Mouse (Mus musculus) intestine, embryonic 15.5 days (tissue): ENCODE data around the gene Ift52. TPM values are rescaled to one million over a fixed set of nuclear protein-coding genes. Genes with fewer than 3 reads are reported as not detected.

ENCODE experiments used
- ATAC-seq: fragments of 200-750 bp; cut with Nextera tagmentation; 2 replicates; pipeline ENCODE4 v1.8.0; 2017; ENCODE audit warnings: moderate TSS enrichment, moderate library complexity
- H3K27ac ChIP-seq: fragments of 300-500 bp; sonication (generic); 2 replicates; pipeline ENCODE4 v1.5.1; 2015; ENCODE audit warnings: mild to moderate bottlenecking, inconsistent platforms
- H3K27me3 ChIP-seq: fragments of 300-500 bp; sonication (generic); replicated peaks from 2 replicates; pipeline ENCODE4 v1.6.1; 2015; ENCODE audit warnings: inconsistent platforms
- H3K36me3 ChIP-seq: fragments of 300-500 bp; sonication (generic); 2 replicates; pipeline ENCODE4 v1.6.1; 2015; ENCODE audit warnings: inconsistent platforms
- H3K4me1 ChIP-seq: fragments of 300-500 bp; sonication (generic); replicated peaks from 2 replicates; pipeline ENCODE4 v1.6.1; 2015; ENCODE audit warnings: inconsistent platforms
- H3K4me2 ChIP-seq: fragments of 300-500 bp; sonication (generic); replicated peaks from 2 replicates; pipeline ENCODE4 v1.6.1; 2015; ENCODE audit warnings: mild to moderate bottlenecking, inconsistent platforms
- H3K4me3 ChIP-seq: fragments of 300-500 bp; sonication (generic); replicated peaks from 2 replicates; pipeline ENCODE4 v1.5.1; 2015; ENCODE audit warnings: inconsistent platforms
- H3K9ac ChIP-seq: fragments of 300-500 bp; sonication (generic); 2 replicates; pipeline ENCODE4 v1.6.1; 2015; ENCODE audit warnings: inconsistent platforms
- H3K9me3 ChIP-seq: fragments of 300-500 bp; sonication (generic); 2 replicates; pipeline ENCODE4 v1.6.1; 2016; ENCODE audit warnings: inconsistent platforms
- WGBS: fragments of 180-500 bp; shearing (Covaris S2); methylation state at CpG from one replicate; pipeline ENCODE4 v1.1.7; 2015; 5-methylcytosine and 5-hydroxymethylcytosine counted together
- polyA plus RNA-seq: library from polyadenylated mRNA; unstranded; fragments of >200 nt; fragmentation: Nextera tagmentation; extraction: Ambion mirVana; gene quantifications from 2 replicates; pipeline ENCODE4 v1.2.1, GENCODE M21; 2015

The Ift52 gene
- polyA plus RNA-seq, result 44.0 and 47.7 TPM in 2 replicates

DNA sequence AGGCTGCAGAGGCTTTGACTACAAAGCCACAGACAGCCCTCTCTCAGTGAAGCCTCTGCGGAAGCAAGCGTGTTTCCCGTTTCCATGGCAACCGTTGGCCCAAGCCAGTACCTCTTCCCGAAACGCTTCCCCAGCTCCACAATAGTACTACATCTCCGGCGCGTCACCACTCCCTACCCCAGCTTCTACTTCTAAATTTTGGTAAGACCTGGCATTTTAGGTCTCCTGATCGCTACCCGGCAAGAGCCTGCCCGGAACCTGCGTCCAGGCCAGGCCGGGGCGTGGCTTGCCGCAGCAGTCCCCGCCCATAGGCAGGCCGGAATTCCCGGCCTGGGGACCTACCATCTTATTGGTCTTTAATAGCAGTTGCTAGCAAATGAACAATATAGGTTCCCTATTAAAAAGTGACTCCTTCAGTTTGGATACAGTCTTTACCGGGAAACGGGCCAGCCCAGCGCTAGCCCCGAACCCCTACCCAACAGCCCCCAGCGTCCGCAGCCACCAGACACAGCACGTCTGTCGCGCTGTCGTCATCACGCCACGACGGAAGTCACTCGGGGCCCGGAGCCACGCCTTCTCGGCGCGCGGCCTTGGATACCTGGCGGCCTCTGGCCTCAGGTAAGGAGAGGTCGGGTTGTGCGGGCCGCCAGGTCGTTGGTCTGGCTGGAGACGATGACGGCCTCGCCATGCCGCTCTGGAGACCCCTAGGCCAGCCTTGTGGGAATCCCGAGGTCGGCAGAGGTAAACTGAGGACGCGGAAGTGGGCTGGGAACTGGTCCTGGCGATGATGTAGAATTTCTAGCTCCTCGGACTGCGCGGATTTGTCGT is at the start of gene Ift52:
TSS of gene Ift52 (plus strand) at position 439 of the 828 bp plus-strand sequence.
- Histone ChIP-seq H3K36me3 (no peaks in the 10 kb centered on the region), H3K4me3 (peak within 1 kb of the TSS; percentile 72), H3K9me3 (no peaks in the 10 kb centered on the region), H3K9ac (peak within 1 kb of the TSS; percentile 64), H3K4me2 (peak within 1 kb of the TSS; percentile 50), H3K27me3 (no peaks in the 10 kb centered on the region), H3K27ac (peak within 1 kb of the TSS; percentile 54), H3K4me1 (peaks cover 4% of the 10 kb centered on the region; the same call in 1 of the 2 replicates)
- under 1% methylated on average over 57 of the region's 57 CpGs for WGBS
- ATAC-seq, result peak; percentile 98

DNA sequence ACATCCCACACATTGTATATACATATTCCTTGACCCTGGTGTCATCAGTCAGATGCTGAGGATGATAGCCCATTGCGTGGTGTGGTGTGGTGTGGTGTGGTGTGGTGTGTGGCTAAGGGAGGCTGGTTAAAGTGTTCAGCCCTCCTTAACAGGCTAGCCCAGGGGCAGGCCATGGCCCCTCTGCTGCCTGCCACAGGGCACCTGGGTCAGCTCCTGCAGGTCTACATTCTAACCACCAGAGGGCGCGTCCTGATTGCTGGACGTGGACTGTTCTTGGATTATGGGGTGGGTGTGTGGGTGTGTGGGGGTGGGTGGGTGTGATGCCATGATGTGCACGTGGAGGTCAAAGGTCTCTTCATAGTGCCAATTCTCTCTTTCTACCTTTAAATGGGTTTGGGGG is 48.8 kb upstream of the Ift52 start:
- Histone ChIP-seq H3K4me3 (no peak overlapping the region), H3K9ac (no peak overlapping the region), H3K27ac (no peak overlapping the region), H3K36me3 (no peaks in the 10 kb centered on the region), H3K9me3 (no peaks in the 10 kb centered on the region), H3K27me3 (no peaks in the 10 kb centered on the region), H3K4me1 (0 out of 2 replicates have a peak, but pooled peaks cover 2% of the 10 kb centered on the region), H3K4me2 (no peak overlapping the region)
- peak; percentile 30; the same call in 1 of the 2 replicates for ATAC-seq
- WGBS, result 7% methylated on average over 5 of the region's 5 CpGs

DNA sequence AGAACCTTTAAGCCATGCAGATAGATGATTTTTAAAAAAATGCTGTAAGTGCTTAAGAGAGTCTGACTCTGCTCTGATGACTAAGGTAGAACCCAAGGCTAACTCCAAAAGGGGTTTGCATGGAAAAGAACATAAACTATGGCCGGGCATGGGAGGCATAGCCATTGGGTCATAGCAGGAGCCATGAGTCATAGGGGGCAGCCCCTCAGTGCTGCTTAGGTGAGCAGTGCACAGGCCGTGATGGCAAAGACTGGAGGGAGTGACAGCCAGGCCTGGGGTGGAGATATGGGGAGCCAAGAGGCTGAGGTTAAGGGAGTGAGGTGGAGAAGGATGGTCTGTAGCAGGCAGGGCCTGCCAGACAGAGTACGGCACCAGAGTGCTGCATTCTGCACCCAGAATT is 48.1 kb upstream of the Ift52 start:
- no peak for ATAC-seq
- WGBS, result 77% methylated on average over 3 of the region's 3 CpGs
- Histone ChIP-seq H3K27ac (no peak overlapping the region), H3K36me3 (no peaks in the 10 kb centered on the region), H3K4me1 (peaks cover 8% of the 10 kb centered on the region; the same call in 1 of the 2 replicates), H3K4me2 (no peak overlapping the region), H3K27me3 (no peaks in the 10 kb centered on the region), H3K4me3 (no peak overlapping the region), H3K9ac (no peak overlapping the region), H3K9me3 (no peaks in the 10 kb centered on the region)

DNA sequence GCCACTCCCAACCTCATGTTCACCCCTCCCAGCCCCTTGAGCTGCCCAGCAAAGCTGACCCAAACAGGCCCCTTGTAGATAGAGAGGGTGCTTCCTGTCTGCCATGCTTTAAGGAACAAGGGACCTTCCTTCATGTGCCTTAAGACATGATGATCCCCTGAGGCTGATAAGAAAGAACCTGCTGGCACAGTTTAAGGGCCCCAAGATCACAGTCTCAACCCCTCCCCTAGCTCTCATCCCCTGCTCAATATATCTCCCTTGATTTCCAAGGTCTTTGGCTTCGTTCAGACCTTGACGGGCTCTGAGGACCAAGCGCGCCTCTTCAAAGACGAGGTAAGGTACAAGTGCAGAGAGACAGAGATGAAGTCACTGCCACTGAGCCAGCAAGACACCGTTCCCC is 46.3 kb upstream of the Ift52 start:
- WGBS, result 81% methylated on average over 6 of the region's 6 CpGs
- no peak for ATAC-seq
- Histone ChIP-seq H3K4me2 (no peak overlapping the region), H3K27ac (no peak overlapping the region), H3K36me3 (no peaks in the 10 kb centered on the region), H3K9ac (no peak overlapping the region), H3K9me3 (no peaks in the 10 kb centered on the region), H3K27me3 (no peaks in the 10 kb centered on the region), H3K4me3 (no peak overlapping the region), H3K4me1 (peaks cover 8% of the 10 kb centered on the region; the same call in 1 of the 2 replicates)

DNA sequence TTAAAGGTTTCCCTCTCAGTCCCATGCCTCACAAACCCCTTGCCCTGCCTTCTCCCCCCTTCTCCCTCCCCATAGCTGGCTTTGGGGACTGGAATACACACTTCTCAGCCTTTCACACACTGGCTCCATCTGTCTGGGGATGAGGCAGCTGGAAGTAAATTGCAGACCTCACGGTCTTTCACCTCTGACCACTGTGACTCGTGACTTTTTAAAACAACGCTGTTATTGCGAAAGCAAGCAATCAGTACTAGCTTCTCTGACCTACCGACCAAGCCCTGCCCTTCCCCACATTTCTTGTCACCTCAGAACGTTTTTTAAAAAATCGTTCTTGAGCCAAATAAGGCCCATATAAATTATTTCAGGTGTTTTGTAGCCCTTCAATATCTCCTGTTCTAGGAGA is 44.4 kb upstream of the Ift52 start:
- WGBS, result 34% methylated on average over 7 of the region's 7 CpGs
- Histone ChIP-seq H3K4me1 (peaks cover 8% of the 10 kb centered on the region; the same call in 1 of the 2 replicates), H3K27me3 (no peaks in the 10 kb centered on the region), H3K4me2 (no peak overlapping the region), H3K27ac (no peak overlapping the region), H3K9ac (no peak overlapping the region), H3K36me3 (no peaks in the 10 kb centered on the region), H3K4me3 (no peak overlapping the region), H3K9me3 (no peaks in the 10 kb centered on the region)
- ATAC-seq, result peak; percentile 67

DNA sequence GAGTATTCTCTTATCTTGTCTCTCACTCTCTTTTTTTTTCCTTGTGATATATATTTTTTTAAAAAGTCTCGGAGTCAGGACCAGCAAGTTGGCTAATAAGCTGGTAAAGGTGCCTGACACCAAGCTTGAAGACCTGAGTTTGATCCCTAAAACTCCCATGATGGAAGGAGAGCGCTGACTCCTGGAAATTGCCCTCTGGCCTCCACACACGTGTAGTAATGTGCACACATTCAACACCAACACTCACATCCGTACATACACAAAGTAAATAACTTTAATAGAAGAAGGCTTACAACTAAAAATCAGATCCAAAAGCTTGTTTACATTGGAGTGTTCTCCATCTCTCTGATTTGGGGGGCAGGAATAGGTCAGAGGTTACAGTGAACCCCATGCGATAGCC is 43.9 kb upstream of the Ift52 start:
- no peak for ATAC-seq
- Histone ChIP-seq H3K36me3 (no peaks in the 10 kb centered on the region), H3K27me3 (no peaks in the 10 kb centered on the region), H3K4me3 (no peak overlapping the region), H3K27ac (no peak overlapping the region), H3K9me3 (no peaks in the 10 kb centered on the region), H3K9ac (no peak overlapping the region), H3K4me2 (no peak overlapping the region), H3K4me1 (peaks cover 8% of the 10 kb centered on the region; the same call in 1 of the 2 replicates)
- WGBS, result 69% methylated on average over 5 of the region's 5 CpGs

DNA sequence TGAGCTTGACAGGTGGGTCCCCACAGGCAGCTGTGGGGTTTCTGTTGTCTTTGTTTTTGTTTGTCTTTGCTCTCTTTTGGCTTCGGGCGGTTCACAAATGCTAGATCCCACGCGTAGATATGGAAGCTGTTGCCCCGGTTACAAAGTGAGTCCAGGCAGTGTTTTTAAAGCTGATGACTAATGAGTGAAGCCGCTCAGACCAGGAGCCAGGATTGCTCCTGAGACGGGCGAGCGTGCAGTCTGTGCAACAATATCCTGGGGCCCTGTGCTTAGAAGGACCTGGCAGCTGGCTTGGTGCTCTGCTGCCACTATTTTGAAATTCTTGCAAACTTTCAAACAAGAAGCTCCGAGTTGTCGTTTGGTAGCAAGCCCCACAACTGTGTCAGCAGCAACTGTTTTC is 43.5 kb upstream of the Ift52 start:
- ATAC-seq, result peak; percentile 44; the same call in 1 of the 2 replicates
- no peaks in the 10 kb centered on the region for H3K36me3 ChIP-seq
- H3K4me3 ChIP-seq, result no peak overlapping the region
- peaks cover 8% of the 10 kb centered on the region; the same call in 1 of the 2 replicates for H3K4me1 ChIP-seq
- H3K27me3 ChIP-seq, result no peaks in the 10 kb centered on the region
- H3K4me2 ChIP-seq, result no peak overlapping the region
- H3K9ac ChIP-seq, result no peak overlapping the region
- H3K9me3 ChIP-seq, result no peaks in the 10 kb centered on the region
- 18% methylated on average over 11 of the region's 11 CpGs for WGBS
- no peak overlapping the region for H3K27ac ChIP-seq

DNA sequence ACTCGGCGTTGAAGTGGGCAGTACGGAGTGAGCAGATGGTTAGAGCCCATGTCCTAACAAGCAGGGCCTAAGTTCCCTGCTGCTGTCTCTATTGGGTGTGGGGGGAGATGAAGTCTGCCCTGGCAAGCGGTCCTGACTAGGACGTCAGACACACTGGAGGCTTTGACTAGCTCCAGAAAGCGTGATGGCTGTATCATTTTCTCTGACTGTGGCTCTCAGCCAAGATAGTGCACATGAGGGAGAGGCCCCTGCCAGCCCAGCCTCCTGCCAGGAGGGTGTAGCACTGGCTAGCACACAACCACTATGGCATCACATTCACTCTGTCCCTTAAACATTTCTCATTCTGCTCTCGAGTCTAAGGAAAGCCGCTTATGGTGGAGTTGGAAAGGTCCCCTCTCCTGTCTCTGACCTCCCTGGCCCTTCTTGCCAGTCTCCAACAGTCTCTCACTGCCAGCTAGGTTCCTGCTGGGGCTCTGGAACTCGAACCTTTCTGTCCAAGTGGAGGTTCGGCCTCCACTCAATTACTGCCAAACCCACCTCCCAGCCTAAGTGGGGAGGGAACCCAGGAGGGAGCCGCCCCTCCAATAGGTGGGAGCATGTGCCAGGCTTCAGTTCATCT is 41.9 kb upstream of the Ift52 start:
- H3K9ac ChIP-seq, result no peak overlapping the region
- H3K27me3 ChIP-seq, result no peaks in the 10 kb centered on the region
- 76% methylated on average over 11 of the region's 11 CpGs for WGBS
- H3K9me3 ChIP-seq, result no peaks in the 10 kb centered on the region
- H3K27ac ChIP-seq, result no peak overlapping the region
- H3K4me3 ChIP-seq, result no peak overlapping the region
- H3K4me2 ChIP-seq, result no peak overlapping the region
- peaks cover 8% of the 10 kb centered on the region; the same call in 1 of the 2 replicates for H3K4me1 ChIP-seq
- no peak for ATAC-seq
- no peaks in the 10 kb centered on the region for H3K36me3 ChIP-seq

DNA sequence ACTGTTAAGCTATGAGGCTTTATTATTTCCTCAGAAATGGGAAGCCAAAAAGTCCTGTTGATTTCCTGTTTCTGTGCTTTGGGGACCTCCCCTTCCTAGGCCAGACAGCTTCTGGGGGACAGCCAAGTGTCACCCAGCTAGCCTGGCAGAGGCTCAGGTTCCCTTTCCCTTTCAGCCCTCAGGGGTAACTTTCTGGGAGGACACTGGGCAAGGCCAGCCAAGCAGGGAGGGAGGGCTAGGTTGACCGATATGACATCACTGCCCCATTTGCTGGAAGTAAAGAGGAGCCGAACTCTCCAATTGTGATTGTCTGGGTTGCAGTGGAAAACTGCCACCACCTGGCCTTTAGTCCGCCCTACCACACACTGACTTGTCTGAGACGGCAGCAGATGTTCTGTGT is 41.2 kb upstream of the Ift52 start:
- Histone ChIP-seq H3K27ac (no peak overlapping the region), H3K4me2 (no peak overlapping the region), H3K4me3 (no peak overlapping the region), H3K9ac (no peak overlapping the region), H3K36me3 (no peaks in the 10 kb centered on the region), H3K27me3 (no peaks in the 10 kb centered on the region), H3K9me3 (no peaks in the 10 kb centered on the region), H3K4me1 (peaks cover 8% of the 10 kb centered on the region; the same call in 1 of the 2 replicates)
- no peak for ATAC-seq
- 77% methylated on average over 4 of the region's 4 CpGs for WGBS

DNA sequence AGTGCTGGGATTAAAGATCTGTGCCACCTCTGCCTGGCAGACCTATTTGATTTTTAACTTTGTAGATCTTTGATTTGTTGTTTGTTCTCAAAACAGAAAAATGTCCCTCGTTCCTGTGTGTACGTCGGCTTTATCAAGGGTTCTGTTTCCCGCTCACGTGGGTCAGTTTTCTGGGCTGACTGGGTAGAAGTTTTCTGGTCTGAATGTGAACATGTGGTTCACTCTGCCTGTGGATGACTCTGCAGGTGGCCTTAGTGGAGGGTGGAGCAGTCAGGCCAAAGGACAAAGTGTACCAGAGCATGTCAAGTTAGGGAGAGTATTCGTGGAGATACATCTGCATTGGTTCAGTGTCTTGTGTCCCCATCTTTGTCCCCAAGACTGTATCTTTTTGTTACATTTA is 32.8 kb upstream of the Ift52 start:
- Histone ChIP-seq H3K36me3 (no peaks in the 10 kb centered on the region), H3K4me3 (no peak overlapping the region), H3K9me3 (no peaks in the 10 kb centered on the region), H3K4me1 (peaks cover 9% of the 10 kb centered on the region; the same call in 1 of the 2 replicates), H3K9ac (no peak overlapping the region), H3K27me3 (no peaks in the 10 kb centered on the region), H3K27ac (no peak overlapping the region), H3K4me2 (no peak overlapping the region)
- no peak for ATAC-seq
- 88% methylated on average over 6 of the region's 6 CpGs for WGBS

DNA sequence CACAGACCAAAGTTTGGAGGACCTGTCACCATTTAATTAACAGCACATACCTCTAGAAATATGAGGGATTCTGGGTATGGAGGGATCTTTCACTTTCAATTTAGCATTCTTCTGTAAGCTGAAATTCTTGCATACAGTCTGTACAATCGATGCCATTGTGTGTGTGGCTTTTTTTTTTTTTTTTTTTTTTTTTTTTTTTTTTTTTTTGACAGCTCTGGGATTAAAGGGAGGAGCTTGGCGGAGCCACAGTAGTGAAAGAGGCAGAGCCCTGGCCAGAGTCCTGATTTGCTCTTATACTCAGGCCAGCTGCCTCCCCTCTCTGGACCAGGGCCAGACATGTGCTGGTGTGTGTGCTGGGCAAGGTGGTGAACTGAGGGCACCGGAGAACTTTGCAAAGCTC is 31.2 kb upstream of the Ift52 start:
- H3K4me3 ChIP-seq, result no peak overlapping the region
- no peaks in the 10 kb centered on the region for H3K27me3 ChIP-seq
- H3K36me3 ChIP-seq, result no peaks in the 10 kb centered on the region
- peak; percentile 73; the same call in 1 of the 2 replicates for ATAC-seq
- 60% methylated on average over 3 of the region's 3 CpGs for WGBS
- H3K4me1 ChIP-seq, result peaks cover 9% of the 10 kb centered on the region; the same call in 1 of the 2 replicates
- no peak overlapping the region for H3K4me2 ChIP-seq
- H3K27ac ChIP-seq, result no peak overlapping the region
- no peaks in the 10 kb centered on the region for H3K9me3 ChIP-seq
- H3K9ac ChIP-seq, result no peak overlapping the region

DNA sequence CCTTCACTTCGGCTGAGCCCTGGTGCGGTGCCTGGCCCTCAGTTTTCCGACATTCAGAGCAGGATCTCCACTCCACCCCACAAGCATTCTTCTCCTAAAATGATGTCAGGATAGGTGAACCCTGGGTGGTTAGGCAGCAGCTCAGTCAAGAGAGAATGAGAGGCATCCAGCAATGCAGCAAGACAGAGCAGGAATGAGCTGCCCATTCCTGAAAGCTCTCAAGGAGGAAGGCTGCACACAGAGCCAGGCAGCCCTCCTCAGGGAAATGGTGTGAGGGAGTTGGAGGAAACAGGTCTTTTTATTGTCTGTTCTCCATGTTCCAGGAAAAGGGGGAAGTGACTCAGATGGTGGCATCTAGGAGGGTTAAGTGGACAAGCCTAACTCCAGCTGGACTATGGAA is 30.4 kb upstream of the Ift52 start:
- H3K4me2 ChIP-seq, result peak overlapping the region; percentile 22; the same call in 1 of the 2 replicates
- WGBS, result 78% methylated on average over 3 of the region's 3 CpGs
- no peaks in the 10 kb centered on the region for H3K36me3 ChIP-seq
- peaks cover 11% of the 10 kb centered on the region; the same call in 1 of the 2 replicates for H3K4me1 ChIP-seq
- H3K9me3 ChIP-seq, result no peaks in the 10 kb centered on the region
- H3K4me3 ChIP-seq, result no peak overlapping the region
- H3K9ac ChIP-seq, result no peak overlapping the region
- peak overlapping the region; percentile 17; the same call in 1 of the 2 replicates for H3K27ac ChIP-seq
- peak; percentile 44 for ATAC-seq
- no peaks in the 10 kb centered on the region; the same call in 1 of the 2 replicates for H3K27me3 ChIP-seq
